Mouse (Mus musculus) heart, adult 2 months (tissue): Measurements from ENCODE around the gene Pbld2. TPM values are rescaled to one million over a fixed set of nuclear protein-coding genes. Genes with fewer than 3 reads are reported as not detected.

Experiments used
- DNase-seq, 2 experiments: peaks; one replicate each; pipeline ENCODE4 v3.0.0; 2021
- H3K27ac ChIP-seq: fragments of 200-600 bp; 2 replicates; pipeline ENCODE4 v1.8.1; 2022
- H3K27me3 ChIP-seq: fragments of 200-500 bp; 2 replicates; pipeline ENCODE4 v1.6.1; 2012; ENCODE audit warnings: mild to moderate bottlenecking, low read length, inconsistent platforms, mixed read lengths; ENCODE audit not compliant: control insufficient read depth, insufficient read depth
- H3K36me3 ChIP-seq: fragments of 200-500 bp; 2 replicates; pipeline ENCODE4 v1.6.1; 2012; ENCODE audit warnings: low read length, inconsistent platforms; ENCODE audit not compliant: control insufficient read depth, insufficient read depth
- H3K4me1 ChIP-seq: fragments of 200-500 bp; 2 replicates; pipeline ENCODE4 v1.6.1; 2011; ENCODE audit warnings: low read length; ENCODE audit not compliant: control insufficient read depth, insufficient read depth
- H3K4me3 ChIP-seq: fragments of 200-600 bp; 2 replicates; pipeline ENCODE4 v1.8.1; 2022
- H3K79me2 ChIP-seq: fragments of 200-500 bp; replicated peaks from 2 replicates; pipeline ENCODE4 v1.6.1; 2012; ENCODE audit warnings: mild to moderate bottlenecking, inconsistent platforms, low read length, moderate library complexity, mixed read lengths; ENCODE audit not compliant: control insufficient read depth, insufficient read depth
- H3K9ac ChIP-seq: fragments of 200-500 bp; 2 replicates; pipeline ENCODE4 v1.6.1; 2012; ENCODE audit warnings: low read depth, mild to moderate bottlenecking, control low read depth, inconsistent platforms, low read length, mixed read lengths
- CTCF ChIP-seq: fragments of 200-600 bp; IDR thresholded peaks from 2 replicates; pipeline ENCODE4 v1.8.1; 2022; ENCODE audit warnings: antibody characterized with exemption, mild to moderate bottlenecking, moderate library complexity
- EP300 ChIP-seq: fragments of 200-500 bp; IDR thresholded peaks from 2 replicates; pipeline ENCODE4 v1.6.1; 2011; ENCODE audit warnings: low read depth, low read length, control low read depth; ENCODE audit not compliant: insufficient read depth
- POLR2A ChIP-seq: fragments of 200-500 bp; IDR thresholded peaks from 2 replicates; pipeline ENCODE4 v1.6.1; 2011; ENCODE audit warnings: mild to moderate bottlenecking, low read depth, low read length, control low read depth; ENCODE audit not compliant: insufficient read depth
- WGBS: fragments of 180-500 bp; shearing (Covaris S2); methylation state at CpG from one replicate; pipeline ENCODE4 v1.1.7; 2018; 5-methylcytosine and 5-hydroxymethylcytosine counted together
- intact Hi-C: fragments of 180-260 bp; cut with DNase I; formaldehyde crosslinking; loops from one replicate; pipeline ENCODE4 v1.15.1; 2025
- polyA plus RNA-seq: library from polyadenylated mRNA; depleted of rRNA; stranded (reverse); fragments of >200 nt; gene quantifications from 2 replicates; pipeline ENCODE4 v1.2.3, GENCODE M21; 2012; rRNA removed
- total RNA-seq, 2 experiments: library from RNA; stranded (reverse); gene quantifications; 2 replicates each; pipeline ENCODE4 v1.2.3; 2021

Pbld2 gene
- total and polyA plus RNA-seq, 3 experiments = 0.98 to 9.9 (median 7.6) TPM

DNA sequence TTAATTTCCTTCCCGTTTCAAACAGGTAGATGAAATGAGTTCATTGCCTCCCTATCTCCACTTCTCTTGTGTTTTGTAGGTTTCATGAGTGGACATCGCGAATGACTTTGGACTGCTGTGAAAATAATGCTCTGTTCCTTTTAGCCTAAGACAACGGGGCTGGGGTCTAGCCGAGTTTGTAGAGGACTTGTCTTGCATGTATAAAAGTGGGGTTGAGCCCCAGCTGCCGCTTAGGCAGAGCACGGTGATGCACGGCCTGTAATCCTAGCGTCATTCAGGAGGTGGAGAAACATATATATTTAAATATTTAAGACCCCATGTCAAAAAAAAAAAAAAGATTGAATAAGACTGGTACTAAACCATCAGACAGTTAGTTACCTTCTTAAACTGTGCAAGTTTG, 76.5 kb downstream of the Pbld2 start:
- Histone ChIP-seq H3K36me3 (no peaks in the 10 kb centered on the region), H3K9ac (no peak overlapping the region), H3K79me2 (no peaks in the 10 kb centered on the region), H3K4me1 (no peaks in the 10 kb centered on the region), H3K27me3 (peaks cover 2% of the 10 kb centered on the region; the same call in 1 of the 2 replicates), H3K4me3 (no peak overlapping the region; the same call in 1 of the 2 replicates), H3K27ac (no peak overlapping the region)
- 28% methylated on average over 9 of the region's 9 CpGs for WGBS
- no peak for DNase-seq
- TF ChIP-seq POLR2A (no peak), CTCF (no peak), EP300 (no peak)
- intact Hi-C loops = no loop called here

Other genes with a start within 250 kb of the Pbld2 start
- 10 to 100 TPM; 39.6 to 52.7 TPM for gene Ccar1, start 232.0 kb upstream of the Pbld2 start, total RNA-seq
- gene Ccar1, start 232.0 kb upstream of the Pbld2 start, polyA plus RNA-seq = 34.3 and 56.1 TPM in 2 replicates
- 1 to 10 TPM; 5.3 to 6.6 TPM for gene Tet1, start 115.3 kb upstream of the Pbld2 start, total RNA-seq
- gene Tet1, start 115.3 kb upstream of the Pbld2 start, polyA plus RNA-seq = 2.3 and 3.9 TPM in 2 replicates
- 10 to 100 TPM; 20.4 to 27.1 TPM for gene Slc25a16, start 103.7 kb upstream of the Pbld2 start, total RNA-seq
- gene Slc25a16, start 103.7 kb upstream of the Pbld2 start, polyA plus RNA-seq = 21.7 and 35.8 TPM in 2 replicates
- under 1 TPM; 0.29 to 0.68 TPM for gene Dna2, start 77.3 kb upstream of the Pbld2 start, total RNA-seq
- 0.84 and 1.8 TPM in 2 replicates for gene Dna2, start 77.3 kb upstream of the Pbld2 start, polyA plus RNA-seq
- 1 to 10 TPM; 7.3 to 9.6 TPM for gene Rufy2, start 44.1 kb upstream of the Pbld2 start, total RNA-seq
- 2.5 and 4.4 TPM in 2 replicates for gene Rufy2, start 44.1 kb upstream of the Pbld2 start, polyA plus RNA-seq
- gene Hnrnph3, start 98 bp upstream of the Pbld2 start, total RNA-seq = 10 to 100 TPM; 33.5 to 34.5 TPM
- gene Hnrnph3, start 98 bp upstream of the Pbld2 start, polyA plus RNA-seq = 18.0 and 36.8 TPM in 2 replicates
- gene Pbld1, start 35.8 kb downstream of the Pbld2 start, total RNA-seq = 1 to 10 TPM in 1 of 2 experiments, under 1 TPM in 1; 0.89 to 1.5 TPM
- gene Pbld1, start 35.8 kb downstream of the Pbld2 start, polyA plus RNA-seq = 1.0 and 1.2 TPM in 2 replicates
- not detected for gene Atoh7, start 75.3 kb downstream of the Pbld2 start, total RNA-seq
- gene Atoh7, start 75.3 kb downstream of the Pbld2 start, polyA plus RNA-seq = not detected in 2 replicates
- gene Mypn, start 179.6 kb downstream of the Pbld2 start, total RNA-seq = 100 to 1,000 TPM in 1 of 2 experiments, 10 to 100 TPM in 1; 96.6 to 110 TPM
- gene Mypn, start 179.6 kb downstream of the Pbld2 start, polyA plus RNA-seq = 32.1 and 43.5 TPM in 2 replicates
- gene Herc4, start 219.5 kb downstream of the Pbld2 start, total RNA-seq = 10 to 100 TPM; 30.2 to 32.3 TPM
- gene Herc4, start 219.5 kb downstream of the Pbld2 start, polyA plus RNA-seq = 13.1 and 28.8 TPM in 2 replicates